Mouse (Mus musculus) bone marrow macrophage, adult 2 months (primary cell): ENCODE data around the gene Tbc1d8b.

Source experiments
- CTCF ChIP-seq: IDR thresholded peaks from 2 replicates; pipeline ENCODE4 v1.5.1; 2012; ENCODE audit warnings: low read depth, mild to moderate bottlenecking, low read length, moderate library complexity
- POLR2A ChIP-seq: IDR thresholded peaks from 2 replicates; pipeline ENCODE4 v1.6.1; 2012; ENCODE audit warnings: mild to moderate bottlenecking, low read depth, low read length, borderline replicate concordance

DNA sequence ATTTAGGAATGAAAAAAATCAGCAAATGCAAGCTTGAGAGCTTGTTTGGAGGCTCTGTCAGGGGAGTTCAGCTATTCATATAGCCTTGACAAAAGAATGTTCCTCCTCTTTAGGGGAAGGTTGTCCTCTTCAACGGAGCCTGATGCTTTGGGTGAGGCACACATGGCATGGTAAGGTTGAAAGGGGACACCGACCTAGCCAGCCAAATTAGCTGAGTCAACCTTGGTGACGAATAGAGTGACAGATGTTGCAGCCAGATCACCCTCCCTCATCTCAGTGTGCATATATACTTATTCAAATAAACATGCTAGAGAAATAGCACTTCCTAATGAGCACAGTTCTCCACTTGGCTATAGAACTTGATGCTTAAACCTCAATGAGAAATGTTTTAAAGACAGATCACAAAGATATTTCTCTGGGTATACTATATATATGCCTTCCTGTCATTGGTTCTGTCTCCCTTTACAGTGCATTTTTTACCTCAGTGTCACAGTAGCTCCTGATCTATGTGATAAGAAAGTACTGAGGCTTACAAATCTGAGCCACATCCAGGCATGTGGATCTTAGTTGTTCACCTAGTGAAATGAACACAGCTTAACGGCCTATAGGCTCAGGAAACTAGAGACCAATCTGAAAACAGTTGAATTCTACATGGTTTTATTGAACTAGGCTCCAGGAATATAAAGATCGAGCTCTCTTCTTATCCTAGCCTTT, 30.3 kb upstream of the Tbc1d8b start:
- TF ChIP-seq CTCF (no peak), POLR2A (no peak)
